Mouse (Mus musculus): ENCODE data around the gene Rbmx2. TPM values are rescaled to one million over a fixed set of nuclear protein-coding genes. Genes with fewer than 3 reads are reported as not detected.

Gene Rbmx2
- polyA plus RNA-seq, 1 experiment from 2014 or later = 18.7 TPM

DNA sequence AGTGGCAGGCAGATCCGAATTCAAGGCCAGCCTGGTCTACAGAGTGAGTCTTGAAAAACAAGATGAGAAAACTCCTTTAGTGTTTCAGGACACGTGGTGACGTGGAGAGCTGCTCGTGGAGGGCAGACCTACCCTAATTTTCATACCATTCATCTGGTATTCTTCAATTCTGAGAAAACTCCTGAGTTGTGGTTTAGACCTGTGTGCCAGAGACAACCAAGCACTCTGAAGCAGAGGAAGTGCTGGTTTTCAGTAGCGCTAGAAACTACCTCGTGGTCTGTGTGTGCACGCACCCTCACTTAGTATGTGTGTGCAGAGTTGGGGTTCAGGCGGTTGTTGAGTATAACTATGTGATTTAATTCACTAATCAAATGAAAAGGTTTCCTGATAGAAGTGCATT is 18.0 kb downstream of the Rbmx2 start:
- Histone ChIP-seq H3K36me3 (ENCODE audit: control insufficient read depth, insufficient read depth, low read length) (no peaks in the 10 kb centered on the region), H3K27ac (ENCODE audit: low read depth, low read length) (no peak overlapping the region), H3K4me2 (no peak overlapping the region), H3K9ac (ENCODE audit: low read depth, low read length) (no peak overlapping the region), H3K4me1 (ENCODE audit: control insufficient read depth, insufficient read depth, low read length) (no peaks in the 10 kb centered on the region), H3K27me3 (ENCODE audit: control insufficient read depth, insufficient read depth, low read length) (no peaks in the 10 kb centered on the region), H3K4me3 (ENCODE audit: low read depth, low read length) (no peak overlapping the region), H3K9me3 (replicated peaks; ENCODE audit: control insufficient read depth, low read length) (no peaks in the 10 kb centered on the region)
- no peak for ATAC-seq (replicated peaks; ENCODE audit: insufficient number of reproducible peaks, low FRiP score, low TSS enrichment)
- 81% methylated on average over 8 of the region's 8 CpGs for WGBS (ENCODE audit: insufficient replicate concordance)

DNA sequence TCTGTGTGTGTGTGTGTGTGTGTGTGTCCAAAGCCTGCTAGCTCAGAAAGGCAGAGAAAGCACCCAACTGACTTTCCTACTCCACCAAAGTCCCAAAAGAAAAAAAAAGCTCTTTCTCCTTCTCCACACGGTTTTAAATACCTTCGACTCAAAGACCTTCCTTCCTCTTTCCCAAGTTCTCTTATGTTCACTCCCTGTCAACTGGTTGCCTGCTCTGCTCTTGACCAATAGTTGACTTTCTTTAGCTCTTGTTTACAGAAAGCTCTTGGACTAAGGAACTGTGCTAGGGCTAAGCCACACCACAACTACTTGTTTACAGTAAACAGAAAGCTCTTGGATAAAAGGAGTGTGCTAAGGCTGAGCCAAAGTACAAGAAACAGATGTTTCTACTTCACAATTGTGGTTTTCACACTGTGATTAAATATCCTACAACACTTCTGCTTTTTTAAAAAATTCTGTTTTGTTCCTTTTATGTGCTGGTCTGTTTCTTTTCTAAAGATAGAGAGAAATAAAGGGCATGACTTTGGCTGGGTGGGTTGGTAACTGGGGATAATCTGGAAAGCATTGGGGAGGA is 60.0 kb downstream of the Rbmx2 start:
- no peak for ATAC-seq (replicated peaks; ENCODE audit: insufficient number of reproducible peaks, low FRiP score, low TSS enrichment)
- no peak overlapping the region for H3K9ac ChIP-seq (ENCODE audit: low read depth, low read length)
- no peak overlapping the region for H3K4me3 ChIP-seq (ENCODE audit: low read depth, low read length)
- H3K4me2 ChIP-seq = no peak overlapping the region
- no peaks in the 10 kb centered on the region for H3K27me3 ChIP-seq (ENCODE audit: control insufficient read depth, insufficient read depth, low read length)
- H3K9me3 ChIP-seq (replicated peaks; ENCODE audit: control insufficient read depth, low read length) = no peaks in the 10 kb centered on the region
- 63% methylated on average over 2 of the region's 2 CpGs for WGBS (ENCODE audit: insufficient replicate concordance)
- no peaks in the 10 kb centered on the region for H3K4me1 ChIP-seq (ENCODE audit: control insufficient read depth, insufficient read depth, low read length)
- no peak overlapping the region for H3K27ac ChIP-seq (ENCODE audit: low read depth, low read length)
- H3K36me3 ChIP-seq (ENCODE audit: control insufficient read depth, insufficient read depth, low read length) = no peaks in the 10 kb centered on the region

Other genes with a start within 250 kb of the Rbmx2 start
- 14.3 and 17.3 TPM in 2 replicates for gene Elf4, start 231.9 kb upstream of the Rbmx2 start, polyA plus RNA-seq (2014; fragmentation: Nextera tagmentation; extraction: Ambion mirVana)
- gene Aifm1, start 181.4 kb upstream of the Rbmx2 start, polyA plus RNA-seq (2014; fragmentation: Nextera tagmentation; extraction: Ambion mirVana) = 96.4 and 120 TPM in 2 replicates
- 6.8 and 7.1 TPM in 2 replicates for gene Rab33a, start 175.7 kb upstream of the Rbmx2 start, polyA plus RNA-seq (2014; fragmentation: Nextera tagmentation; extraction: Ambion mirVana)
- gene Zfp280c, start 100.5 kb upstream of the Rbmx2 start, polyA plus RNA-seq (2014; fragmentation: Nextera tagmentation; extraction: Ambion mirVana) = 7.6 and 7.9 TPM in 2 replicates
- 7.8 and 8.8 TPM in 2 replicates for gene Slc25a14, start 71.6 kb upstream of the Rbmx2 start, polyA plus RNA-seq (2014; fragmentation: Nextera tagmentation; extraction: Ambion mirVana)
- gene Gpr119, start 20.5 kb upstream of the Rbmx2 start, polyA plus RNA-seq (2014; fragmentation: Nextera tagmentation; extraction: Ambion mirVana) = not detected in 2 replicates
- not detected in 2 replicates for gene Gm595, start 182.7 kb downstream of the Rbmx2 start, polyA plus RNA-seq (2014; fragmentation: Nextera tagmentation; extraction: Ambion mirVana)